Mouse (Mus musculus) embryonic facial prominence, embryonic 12.5 days (tissue): ENCODE measurements at regions not wholly inside any gene's neighbourhood (a gene's known extent, or its start where the extent isn't known, plus 50 kb on each side); places are given as distances from the start of the nearest gene placed in this dataset.

Source experiments
- ATAC-seq: fragments of 200-750 bp; cut with Nextera tagmentation; 2 replicates; pipeline ENCODE4 v1.8.0; 2017; ENCODE audit not compliant: insufficient number of reproducible peaks, insufficient read depth, low FRiP score, low TSS enrichment
- H3K27ac ChIP-seq: fragments of 300-500 bp; sonication (generic); 2 replicates; pipeline ENCODE4 v1.5.1; 2016; ENCODE audit warnings: mild to moderate bottlenecking
- H3K27me3 ChIP-seq: fragments of 300-500 bp; sonication (generic); 2 replicates; pipeline ENCODE4 v1.6.1; 2016; ENCODE audit warnings: mild to moderate bottlenecking, moderate library complexity
- H3K36me3 ChIP-seq: fragments of 300-500 bp; sonication (generic); 2 replicates; pipeline ENCODE4 v1.6.1; 2016; ENCODE audit warnings: mild to moderate bottlenecking
- H3K4me1 ChIP-seq: fragments of 300-500 bp; sonication (generic); 2 replicates; pipeline ENCODE4 v1.6.1; 2016
- H3K4me2 ChIP-seq: fragments of 300-500 bp; sonication (generic); replicated peaks from 2 replicates; pipeline ENCODE4 v1.6.1; 2016; ENCODE audit warnings: mild to moderate bottlenecking, moderate library complexity
- H3K4me3 ChIP-seq: fragments of 300-500 bp; sonication (generic); 2 replicates; pipeline ENCODE4 v1.5.1; 2016; ENCODE audit warnings: mild to moderate bottlenecking
- H3K9ac ChIP-seq: fragments of 300-500 bp; sonication (generic); 2 replicates; pipeline ENCODE4 v1.6.1; 2016; ENCODE audit warnings: mild to moderate bottlenecking, moderate library complexity
- H3K9me3 ChIP-seq: fragments of 300-500 bp; sonication (generic); 2 replicates; pipeline ENCODE4 v1.6.1; 2016; ENCODE audit warnings: mild to moderate bottlenecking, moderate library complexity
- WGBS: fragments of 180-500 bp; shearing (Covaris S2); methylation state at CpG from one replicate; pipeline ENCODE4 v1.1.7; 2016; 5-methylcytosine and 5-hydroxymethylcytosine counted together

GRCm38 (mm10) chr8:92059471-92059870, 257.6 kb upstream of the Irx3 start:
- 78% methylated on average over 5 of the region's 5 CpGs for WGBS
- ATAC-seq = no peak
- Histone ChIP-seq H3K27me3 (peaks cover 7% of the 10 kb centered on the region), H3K36me3 (no peaks in the 10 kb centered on the region), H3K4me3 (no peak overlapping the region), H3K4me2 (no peak overlapping the region), H3K27ac (no peak overlapping the region), H3K9me3 (no peaks in the 10 kb centered on the region), H3K4me1 (peaks cover 8% of the 10 kb centered on the region; the same call in 1 of the 2 replicates), H3K9ac (no peak overlapping the region)

- Histone ChIP-seq H3K36me3 (no peaks in the 10 kb centered on the region), H3K4me3 (no peak overlapping the region), H3K27ac (no peak overlapping the region), H3K9me3 (0 out of 2 replicates have a peak, but pooled peaks cover 2% of the 10 kb centered on the region), H3K27me3 (peaks cover 7% of the 10 kb centered on the region), H3K4me2 (no peak overlapping the region), H3K9ac (no peak overlapping the region), H3K4me1 (0 out of 2 replicates have a peak, but pooled peaks cover 2% of the 10 kb centered on the region)
- 73% methylated on average over 10 of the region's 10 CpGs for WGBS
- no peak for ATAC-seq
These were observed 257.1 kb upstream of the Irx3 start for GRCm38 (mm10) chr8:92058953-92059352.

GRCm38 (mm10) chr8:92057857-92058256, 256.0 kb upstream of the Irx3 start:
- Histone ChIP-seq H3K27me3 (peaks cover 7% of the 10 kb centered on the region), H3K36me3 (no peaks in the 10 kb centered on the region), H3K27ac (no peak overlapping the region), H3K9ac (no peak overlapping the region), H3K9me3 (0 out of 2 replicates have a peak, but pooled peaks cover 6% of the 10 kb centered on the region), H3K4me1 (no peaks in the 10 kb centered on the region), H3K4me3 (no peak overlapping the region), H3K4me2 (no peak overlapping the region)
- no peak for ATAC-seq
- WGBS = 60% methylated on average over 8 of the region's 8 CpGs

GRCm38 (mm10) chr8:92055590-92055989, 253.7 kb upstream of the Irx3 start:
- Histone ChIP-seq H3K27me3 (no peaks in the 10 kb centered on the region), H3K27ac (no peak overlapping the region), H3K4me1 (no peaks in the 10 kb centered on the region), H3K4me2 (no peak overlapping the region), H3K9me3 (0 out of 2 replicates have a peak, but pooled peaks cover 6% of the 10 kb centered on the region), H3K36me3 (no peaks in the 10 kb centered on the region), H3K4me3 (no peak overlapping the region), H3K9ac (no peak overlapping the region)
- ATAC-seq = no peak
- WGBS = 71% methylated on average over 4 of the region's 4 CpGs

- H3K9ac ChIP-seq = no peak overlapping the region
- no peaks in the 10 kb centered on the region for H3K36me3 ChIP-seq
- H3K27ac ChIP-seq = no peak overlapping the region
- no peak overlapping the region for H3K4me2 ChIP-seq
- no peak for ATAC-seq
- no peaks in the 10 kb centered on the region for H3K4me1 ChIP-seq
- 78% methylated on average over 3 of the region's 3 CpGs for WGBS
- H3K9me3 ChIP-seq = peaks cover 10% of the 10 kb centered on the region; the same call in 1 of the 2 replicates
- H3K4me3 ChIP-seq = no peak overlapping the region
- H3K27me3 ChIP-seq = no peaks in the 10 kb centered on the region
These were observed 242.8 kb upstream of the Irx3 start for GRCm38 (mm10) chr8:92044695-92045094.

GRCm38 (mm10) chr8:92042951-92043350, 241.1 kb upstream of the Irx3 start:
- no peak overlapping the region for H3K27ac ChIP-seq
- H3K27me3 ChIP-seq = no peaks in the 10 kb centered on the region
- no peaks in the 10 kb centered on the region for H3K36me3 ChIP-seq
- H3K4me1 ChIP-seq = no peaks in the 10 kb centered on the region
- no peak for ATAC-seq
- peaks cover 10% of the 10 kb centered on the region; the same call in 1 of the 2 replicates for H3K9me3 ChIP-seq
- H3K4me2 ChIP-seq = no peak overlapping the region
- WGBS = 20% methylated on average over 6 of the region's 6 CpGs
- H3K4me3 ChIP-seq = no peak overlapping the region
- H3K9ac ChIP-seq = no peak overlapping the region

GRCm38 (mm10) chr8:92029954-92030353, 228.1 kb upstream of the Irx3 start:
- Histone ChIP-seq H3K4me3 (no peak overlapping the region), H3K9ac (no peak overlapping the region), H3K27ac (no peak overlapping the region), H3K36me3 (no peaks in the 10 kb centered on the region), H3K27me3 (peaks cover 18% of the 10 kb centered on the region; the same call in 1 of the 2 replicates), H3K4me1 (no peaks in the 10 kb centered on the region; the same call in 1 of the 2 replicates), H3K4me2 (no peak overlapping the region), H3K9me3 (no peaks in the 10 kb centered on the region)
- WGBS = 40% methylated on average over 9 of the region's 9 CpGs
- no peak for ATAC-seq

GRCm38 (mm10) chr8:92029516-92029915, 227.6 kb upstream of the Irx3 start:
- Histone ChIP-seq H3K4me3 (no peak overlapping the region), H3K27ac (no peak overlapping the region), H3K4me1 (no peaks in the 10 kb centered on the region; the same call in 1 of the 2 replicates), H3K36me3 (no peaks in the 10 kb centered on the region), H3K4me2 (no peak overlapping the region), H3K9me3 (no peaks in the 10 kb centered on the region), H3K27me3 (peaks cover 21% of the 10 kb centered on the region; the same call in 1 of the 2 replicates), H3K9ac (no peak overlapping the region)
- ATAC-seq = no peak
- WGBS = 48% methylated on average over 6 of the region's 6 CpGs

GRCm38 (mm10) chr8:92028308-92028707, 226.4 kb upstream of the Irx3 start:
- H3K27ac ChIP-seq = no peak overlapping the region
- no peak for ATAC-seq
- no peaks in the 10 kb centered on the region for H3K36me3 ChIP-seq
- no peaks in the 10 kb centered on the region for H3K9me3 ChIP-seq
- WGBS = 8% methylated on average over 6 of the region's 6 CpGs
- H3K4me2 ChIP-seq = no peak overlapping the region
- H3K27me3 ChIP-seq = peaks cover 27% of the 10 kb centered on the region; the same call in 1 of the 2 replicates
- no peak overlapping the region for H3K9ac ChIP-seq
- peaks cover 5% of the 10 kb centered on the region for H3K4me1 ChIP-seq
- no peak overlapping the region for H3K4me3 ChIP-seq

- 17% methylated on average over 8 of the region's 8 CpGs for WGBS
- no peaks in the 10 kb centered on the region for H3K9me3 ChIP-seq
- H3K4me1 ChIP-seq = peaks cover 5% of the 10 kb centered on the region
- ATAC-seq = no peak
- no peak overlapping the region for H3K4me3 ChIP-seq
- peaks cover 14% of the 10 kb centered on the region; the same call in 1 of the 2 replicates for H3K27me3 ChIP-seq
- H3K36me3 ChIP-seq = no peaks in the 10 kb centered on the region
- no peak overlapping the region for H3K27ac ChIP-seq
- 0 out of 2 replicates have a peak overlapping the region, but pooled peaks have one; percentile 11 for H3K4me2 ChIP-seq
- H3K9ac ChIP-seq = no peak overlapping the region
These were observed 222.3 kb upstream of the Irx3 start for GRCm38 (mm10) chr8:92024133-92024532.

- Histone ChIP-seq H3K27me3 (peaks cover 10% of the 10 kb centered on the region; the same call in 1 of the 2 replicates), H3K4me3 (no peak overlapping the region), H3K4me1 (peaks cover 5% of the 10 kb centered on the region), H3K27ac (no peak overlapping the region), H3K9ac (no peak overlapping the region), H3K36me3 (no peaks in the 10 kb centered on the region), H3K9me3 (no peaks in the 10 kb centered on the region), H3K4me2 (no peak overlapping the region)
- WGBS = 49% methylated on average over 3 of the region's 3 CpGs
- ATAC-seq = no peak
These were observed 219.7 kb upstream of the Irx3 start for GRCm38 (mm10) chr8:92021521-92021920.

GRCm38 (mm10) chr8:92014704-92015103, 212.8 kb upstream of the Irx3 start:
- Histone ChIP-seq H3K27me3 (no peaks in the 10 kb centered on the region), H3K36me3 (no peaks in the 10 kb centered on the region), H3K9me3 (no peaks in the 10 kb centered on the region), H3K4me2 (no peak overlapping the region), H3K9ac (no peak overlapping the region), H3K4me1 (no peaks in the 10 kb centered on the region), H3K27ac (no peak overlapping the region), H3K4me3 (no peak overlapping the region)
- no peak for ATAC-seq
- 82% methylated on average over 4 of the region's 4 CpGs for WGBS
